Mouse (Mus musculus): ENCODE data around the gene Peli2.

The Peli2 gene

GRCm38 (mm10) chr14:48179021-48179420 lies 58.4 kb downstream of the Peli2 start:
- peak; percentile 77 to 82 for DNase-seq (ENCODE audit: inconsistent age in 2 of 2, low spot score in 1 of 2)

- DNase-seq (ENCODE audit: inconsistent age in 2 of 2, low spot score in 1 of 2), result no peak
Observed at GRCm38 (mm10) chr14:48186302-48186701, 65.7 kb downstream of the Peli2 start.

GRCm38 (mm10) chr14:48187100-48187499 lies 66.5 kb downstream of the Peli2 start:
- no peak for DNase-seq (ENCODE audit: inconsistent age in 2 of 2, low spot score in 1 of 2)

GRCm38 (mm10) chr14:48189330-48189729 lies 68.7 kb downstream of the Peli2 start:
- DNase-seq (ENCODE audit: inconsistent age in 2 of 2, low spot score in 1 of 2), result peak in 1 of 2 experiments; percentile 61

- DNase-seq (ENCODE audit: inconsistent age in 2 of 2, low spot score in 1 of 2), result no peak
Observed at GRCm38 (mm10) chr14:48190946-48191345, 70.3 kb downstream of the Peli2 start.

GRCm38 (mm10) chr14:48191925-48192324 lies 71.3 kb downstream of the Peli2 start:
- DNase-seq (ENCODE audit: inconsistent age in 2 of 2, low spot score in 1 of 2), result no peak

GRCm38 (mm10) chr14:48196804-48197203 lies 76.2 kb downstream of the Peli2 start:
- DNase-seq (ENCODE audit: inconsistent age in 2 of 2, low spot score in 1 of 2), result no peak

GRCm38 (mm10) chr14:48197287-48197686 lies 76.7 kb downstream of the Peli2 start:
- DNase-seq (ENCODE audit: inconsistent age in 2 of 2, low spot score in 1 of 2), result no peak

- DNase-seq (ENCODE audit: inconsistent age in 2 of 2, low spot score in 1 of 2), result peak in 1 of 2 experiments; percentile 41
Observed at GRCm38 (mm10) chr14:48198190-48198954, 77.7 kb downstream of the Peli2 start.

- no peak for DNase-seq (ENCODE audit: inconsistent age in 2 of 2, low spot score in 1 of 2)
Observed at GRCm38 (mm10) chr14:48198957-48199356, 78.3 kb downstream of the Peli2 start.

- DNase-seq (ENCODE audit: inconsistent age in 2 of 2, low spot score in 1 of 2), result no peak
Observed at GRCm38 (mm10) chr14:48199506-48199905, 78.9 kb downstream of the Peli2 start.

- DNase-seq (ENCODE audit: inconsistent age in 2 of 2, low spot score in 1 of 2), result no peak
Observed at GRCm38 (mm10) chr14:48200291-48200690, 79.7 kb downstream of the Peli2 start.

GRCm38 (mm10) chr14:48200788-48201187 lies 80.2 kb downstream of the Peli2 start:
- no peak for DNase-seq (ENCODE audit: inconsistent age in 2 of 2, low spot score in 1 of 2)

GRCm38 (mm10) chr14:48201403-48201802 lies 80.8 kb downstream of the Peli2 start:
- DNase-seq (ENCODE audit: inconsistent age in 2 of 2, low spot score in 1 of 2), result no peak

GRCm38 (mm10) chr14:48202096-48203036 lies 81.7 kb downstream of the Peli2 start:
- no peak for DNase-seq (ENCODE audit: inconsistent age in 2 of 2, low spot score in 1 of 2)

- DNase-seq (ENCODE audit: inconsistent age in 2 of 2, low spot score in 1 of 2), result no peak
Observed at GRCm38 (mm10) chr14:48205044-48205443, 84.4 kb downstream of the Peli2 start.

GRCm38 (mm10) chr14:48205635-48206034 lies 85.0 kb downstream of the Peli2 start:
- no peak for DNase-seq (ENCODE audit: inconsistent age in 2 of 2, low spot score in 1 of 2)

- no peak for DNase-seq (ENCODE audit: inconsistent age in 2 of 2, low spot score in 1 of 2)
Observed at GRCm38 (mm10) chr14:48207119-48207518, 86.5 kb downstream of the Peli2 start.

GRCm38 (mm10) chr14:48207746-48208640 lies 87.4 kb downstream of the Peli2 start:
- no peak for DNase-seq (ENCODE audit: inconsistent age in 2 of 2, low spot score in 1 of 2)

GRCm38 (mm10) chr14:48209436-48209835 lies 88.8 kb downstream of the Peli2 start:
- DNase-seq (ENCODE audit: inconsistent age in 2 of 2, low spot score in 1 of 2), result no peak

- no peak for DNase-seq (ENCODE audit: inconsistent age in 2 of 2, low spot score in 1 of 2)
Observed at GRCm38 (mm10) chr14:48210089-48210488, 89.5 kb downstream of the Peli2 start.
